Mouse (Mus musculus) myocyte (in vitro differentiated cells): Measurements from ENCODE around the gene Arid1a.

Experiments
- E2F4 ChIP-seq: IDR thresholded peaks from one replicate; pipeline ENCODE4 v1.6.1; 2011; ENCODE audit warnings: mild to moderate bottlenecking, control low read depth, moderate library complexity; ENCODE audit not compliant: insufficient read depth
- MAX ChIP-seq: IDR thresholded peaks from one replicate; pipeline ENCODE4 v1.6.1; 2011; ENCODE audit warnings: low read depth, mild to moderate bottlenecking, control low read depth
- MYOG ChIP-seq, 3 experiments: IDR thresholded peaks; one replicate each; pipeline ENCODE4 v1.6.1; 2011; ENCODE audit warnings: control low read depth in 2 of 3, low read depth in 2 of 3, mild to moderate bottlenecking in 2 of 3; ENCODE audit not compliant: insufficient read length in 2 of 3, control insufficient read depth in 1 of 3, insufficient read depth in 1 of 3
- POLR2A ChIP-seq: IDR thresholded peaks from one replicate; pipeline ENCODE4 v1.6.1; 2011; ENCODE audit warnings: low read depth, mild to moderate bottlenecking, control low read depth, moderate library complexity; ENCODE audit not compliant: insufficient read length
- POLR2AphosphoS2 ChIP-seq: IDR thresholded peaks from one replicate; pipeline ENCODE4 v1.6.1; 2011; ENCODE audit warnings: low read depth, control low read depth; ENCODE audit not compliant: insufficient read length
- SRF ChIP-seq: IDR thresholded peaks from one replicate; pipeline ENCODE4 v1.6.1; 2011; ENCODE audit warnings: low read depth; ENCODE audit not compliant: control insufficient read depth, insufficient read length
- TCF12 ChIP-seq: IDR thresholded peaks from one replicate; pipeline ENCODE4 v1.6.1; 2011; ENCODE audit warnings: mild to moderate bottlenecking, control low read depth; ENCODE audit not compliant: poor library complexity, insufficient read depth, severe bottlenecking
- USF1 ChIP-seq: IDR thresholded peaks from one replicate; pipeline ENCODE4 v1.6.1; 2011; ENCODE audit warnings: low read depth, mild to moderate bottlenecking, control low read depth, moderate library complexity

DNA sequence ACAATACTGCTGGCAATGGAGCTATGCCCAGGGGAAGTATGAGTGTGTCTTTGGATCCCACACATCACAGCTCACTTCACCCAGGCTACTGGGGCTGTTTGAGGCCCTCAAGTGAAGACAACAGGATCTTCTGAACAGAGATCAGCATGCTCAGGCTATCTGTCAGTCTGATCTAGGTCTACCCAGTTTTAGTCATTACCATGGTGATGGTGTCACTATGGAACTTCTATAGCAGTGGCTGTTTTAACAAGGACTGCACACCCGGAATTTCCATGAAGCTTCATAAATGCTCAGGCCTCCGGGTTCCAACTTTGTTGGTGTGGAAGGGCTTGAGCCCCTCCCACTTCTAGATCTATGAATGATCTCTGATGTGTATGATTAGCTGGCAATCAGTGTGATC lies 30.9 kb downstream of the Arid1a start:
- TF ChIP-seq POLR2A (no peak), E2F4 (no peak), SRF (no peak), POLR2AphosphoS2 (no peak), TCF12 (no peak), MAX (no peak), MYOG (IDR thresholded peaks at IDR 0.05; ENCODE audit: control insufficient read depth in 1 of 3, insufficient read depth in 1 of 3, insufficient read length in 2 of 3, low read depth in 2 of 3) (no peak), USF1 (no peak)
